Mouse (Mus musculus) kidney, adult 2 months (tissue): ENCODE measurements around the gene Ntn3.

Experiments
- CTCF ChIP-seq: fragments of 200-500 bp; conservative IDR thresholded peaks from 2 replicates; pipeline ENCODE4 v1.5.1; 2011; ENCODE audit warnings: low read depth, mild to moderate bottlenecking, control low read depth, low read length, moderate library complexity, mixed read lengths; ENCODE audit not compliant: insufficient read depth, insufficient read length
- POLR2A ChIP-seq: fragments of 200-500 bp; IDR thresholded peaks from one replicate; pipeline ENCODE4 v1.6.1; 2011; ENCODE audit warnings: low read depth, low read length, control low read depth

- TF ChIP-seq CTCF, result no peak
- no peak for TF ChIP-seq POLR2A
Observed at GRCm38 (mm10) chr17:24206451-24207351, 2.6 kb downstream of the Ntn3 start.
